Mouse (Mus musculus) heart, embryonic 12.5 days (tissue): ENCODE measurements around the gene Fancg. TPM values are rescaled to one million over a fixed set of nuclear protein-coding genes. Genes with fewer than 3 reads are reported as not detected.

Experiments used
- ATAC-seq: fragments of 200-750 bp; cut with Nextera tagmentation; 2 replicates; pipeline ENCODE4 v1.8.0; 2017; ENCODE audit warnings: moderate TSS enrichment, moderate library complexity; ENCODE audit not compliant: insufficient number of reproducible peaks, low FRiP score
- H3K27ac ChIP-seq: fragments of 300-500 bp; sonication (generic); 2 replicates; pipeline ENCODE4 v1.5.1; 2016; ENCODE audit warnings: mild to moderate bottlenecking, moderate library complexity; ENCODE audit not compliant: poor library complexity, severe bottlenecking
- H3K27me3 ChIP-seq: fragments of 300-500 bp; sonication (generic); replicated peaks from 2 replicates; pipeline ENCODE4 v1.6.1; 2016; ENCODE audit warnings: mild to moderate bottlenecking, moderate library complexity
- H3K36me3 ChIP-seq: fragments of 300-500 bp; sonication (generic); 2 replicates; pipeline ENCODE4 v1.6.1; 2016; ENCODE audit warnings: mild to moderate bottlenecking, moderate library complexity
- H3K4me1 ChIP-seq: fragments of 300-500 bp; sonication (generic); replicated peaks from 2 replicates; pipeline ENCODE4 v1.6.1; 2016; ENCODE audit warnings: mild to moderate bottlenecking
- H3K4me2 ChIP-seq: fragments of 300-500 bp; sonication (generic); 2 replicates; pipeline ENCODE4 v1.6.1; 2016; ENCODE audit warnings: mild to moderate bottlenecking, moderate library complexity
- H3K4me3 ChIP-seq: fragments of 300-500 bp; sonication (generic); 2 replicates; pipeline ENCODE4 v1.5.1; 2016; ENCODE audit warnings: mild to moderate bottlenecking
- H3K9ac ChIP-seq: fragments of 300-500 bp; sonication (generic); 2 replicates; pipeline ENCODE4 v1.6.1; 2016; ENCODE audit warnings: mild to moderate bottlenecking, moderate library complexity
- H3K9me3 ChIP-seq: fragments of 300-500 bp; sonication (generic); replicated peaks from 2 replicates; pipeline ENCODE4 v1.6.1; 2016; ENCODE audit warnings: mild to moderate bottlenecking, moderate library complexity
- WGBS: fragments of 180-500 bp; shearing (Covaris S2); methylation state at CpG from one replicate; pipeline ENCODE4 v1.1.7; 2016; 5-methylcytosine and 5-hydroxymethylcytosine counted together
- polyA plus RNA-seq: library from polyadenylated mRNA; unstranded; fragments of >200 nt; fragmentation: Nextera tagmentation; extraction: Ambion mirVana; gene quantifications from 2 replicates; pipeline ENCODE4 v1.2.1, GENCODE M21; 2016

Gene Fancg
- polyA plus RNA-seq, result 12.2 and 12.9 TPM in 2 replicates

DNA sequence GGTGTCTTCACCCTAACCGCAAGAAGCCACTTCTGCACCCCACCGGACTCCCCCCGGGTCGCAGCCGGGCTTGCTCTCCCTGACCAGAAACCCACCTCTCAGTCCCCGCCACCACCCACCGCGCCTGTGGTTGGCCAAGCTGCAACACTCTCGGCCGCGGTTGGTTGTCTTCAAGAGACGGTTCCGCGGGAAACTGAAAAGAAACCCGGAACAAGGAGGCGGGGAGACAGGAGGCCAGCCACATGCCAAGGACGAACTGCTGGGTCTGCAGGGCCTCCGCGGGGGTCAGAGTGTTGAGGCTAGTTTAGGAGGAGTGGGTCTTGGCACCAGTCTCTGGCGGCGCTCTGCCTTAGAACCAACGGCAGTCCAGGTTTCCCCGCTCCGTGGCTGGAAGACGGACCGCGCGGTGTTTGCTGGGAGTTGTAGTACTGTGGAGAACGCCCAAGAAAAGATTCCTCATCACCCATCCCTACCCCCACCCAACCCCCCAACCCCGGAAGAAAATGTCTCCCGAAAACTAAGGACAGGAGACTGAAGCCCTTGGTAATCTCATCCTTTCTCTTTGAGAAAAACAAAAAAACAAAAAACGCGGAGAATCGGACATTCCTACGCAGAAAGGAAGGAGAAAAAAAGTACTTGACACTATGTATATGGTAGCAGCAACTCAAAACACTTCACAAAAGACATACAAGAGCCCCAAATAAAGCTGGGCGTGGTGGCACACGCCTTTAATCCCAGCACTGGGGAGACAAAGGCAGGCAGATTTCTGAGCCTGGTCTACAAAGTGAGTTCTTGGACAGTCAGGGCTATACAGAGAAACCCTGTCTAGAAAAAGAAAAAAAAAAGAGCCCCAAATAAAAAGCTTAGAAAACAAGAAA, at the start of gene Fancg:
Fancg (minus strand) TSS at position 346 of the 878 bp plus-strand sequence.
- Histone ChIP-seq H3K27ac (peak within 1 kb of the TSS; percentile 76), H3K27me3 (no peaks in the 10 kb centered on the region), H3K4me1 (peaks cover 18% of the 10 kb centered on the region), H3K4me3 (peak within 1 kb of the TSS; percentile 90), H3K4me2 (peak within 1 kb of the TSS; percentile 82), H3K36me3 (peaks cover 8% of the 10 kb centered on the region; the same call in 1 of the 2 replicates), H3K9ac (peak within 1 kb of the TSS; percentile 76), H3K9me3 (no peaks in the 10 kb centered on the region)
- WGBS, result under 1% methylated on average over 37 of the region's 37 CpGs
- peak; percentile 89 for ATAC-seq

DNA sequence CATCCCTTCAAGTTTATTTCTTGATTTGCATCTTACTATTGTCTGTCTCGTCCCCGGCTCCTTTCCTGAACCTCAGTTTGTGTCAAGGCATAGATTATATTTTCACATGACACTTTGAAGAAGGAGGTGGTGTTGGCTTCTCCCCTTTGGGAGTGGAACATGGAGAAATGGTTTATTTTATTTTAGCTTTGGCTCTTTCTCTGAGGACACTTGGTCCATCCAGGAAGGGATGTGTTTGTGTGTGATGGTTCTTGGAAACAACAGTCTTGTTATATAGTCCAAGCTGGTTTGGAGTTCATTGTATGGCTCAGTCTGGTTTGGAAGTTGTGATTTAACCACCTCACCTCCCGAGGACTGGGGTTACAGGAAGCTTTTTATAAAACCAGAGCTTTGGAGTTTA, 49.4 kb upstream of the Fancg start:
- Histone ChIP-seq H3K4me1 (peaks cover 15% of the 10 kb centered on the region; the same call in 1 of the 2 replicates), H3K27ac (no peak overlapping the region)
- WGBS, result 37% methylated on average over 3 of the region's 3 CpGs

DNA sequence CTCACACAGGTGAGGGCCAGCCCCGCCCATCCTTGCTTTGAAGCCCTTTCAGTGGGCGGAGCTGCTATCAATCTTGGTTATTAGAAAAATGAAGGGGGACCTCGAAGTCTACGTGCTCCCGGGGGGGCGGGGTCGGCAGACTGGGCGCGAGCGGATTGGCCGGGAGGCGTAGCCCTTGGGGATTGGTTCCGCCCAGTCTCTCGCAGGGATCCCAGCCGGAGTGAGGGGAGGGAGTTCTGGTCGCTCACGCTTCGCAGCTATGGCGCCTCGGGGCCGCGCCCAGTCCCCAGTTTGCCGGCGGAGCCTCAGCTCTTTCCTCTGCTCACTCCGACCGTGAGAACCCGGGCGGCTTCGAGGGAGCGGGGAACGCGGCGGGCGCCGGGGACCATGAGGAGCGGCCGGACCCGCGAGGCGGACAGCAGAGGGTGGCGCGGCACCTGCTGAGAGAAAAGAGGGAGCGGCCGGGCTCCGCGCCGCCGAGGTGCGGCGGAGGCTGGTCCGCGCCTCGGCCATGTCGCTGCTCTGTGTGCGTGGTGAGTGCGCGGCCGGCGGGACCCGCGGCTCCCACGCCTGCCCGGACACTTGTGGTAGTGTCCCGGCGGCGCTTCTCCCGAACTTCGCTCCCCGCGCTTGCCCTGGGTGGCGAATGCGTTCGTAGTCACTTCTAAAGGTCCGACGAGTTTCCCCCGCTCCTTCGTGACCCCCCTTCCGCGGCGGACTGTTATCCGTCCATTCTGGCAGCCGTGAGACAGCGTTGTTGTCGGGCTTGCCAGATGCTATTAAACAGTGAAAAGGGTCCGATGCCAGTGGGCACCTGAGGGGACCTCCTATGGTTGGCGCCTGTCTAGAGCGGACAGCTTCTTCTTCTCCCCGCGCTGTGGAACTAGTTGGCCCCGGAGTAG, 48.7 kb upstream of the Fancg start, which contains the start of gene Unc13b:
Unc13b (plus strand) TSS at position 201 of the 902 bp plus-strand sequence.
- peak; percentile 97 for ATAC-seq
- under 1% methylated on average over 78 of the region's 90 CpGs for WGBS
- H3K27me3 ChIP-seq, result no peaks in the 10 kb centered on the region

More for the DNA sequence above, 49.4 kb upstream of the Fancg start:
- H3K9me3 ChIP-seq, result no peaks in the 10 kb centered on the region
- no peak for ATAC-seq
- no peaks in the 10 kb centered on the region for H3K36me3 ChIP-seq
- peak overlapping the region; percentile 81 for H3K9ac ChIP-seq
- H3K4me3 ChIP-seq, result peak overlapping the region; percentile 76
- peak overlapping the region; percentile 83 for H3K4me2 ChIP-seq
- no peaks in the 10 kb centered on the region for H3K27me3 ChIP-seq

DNA sequence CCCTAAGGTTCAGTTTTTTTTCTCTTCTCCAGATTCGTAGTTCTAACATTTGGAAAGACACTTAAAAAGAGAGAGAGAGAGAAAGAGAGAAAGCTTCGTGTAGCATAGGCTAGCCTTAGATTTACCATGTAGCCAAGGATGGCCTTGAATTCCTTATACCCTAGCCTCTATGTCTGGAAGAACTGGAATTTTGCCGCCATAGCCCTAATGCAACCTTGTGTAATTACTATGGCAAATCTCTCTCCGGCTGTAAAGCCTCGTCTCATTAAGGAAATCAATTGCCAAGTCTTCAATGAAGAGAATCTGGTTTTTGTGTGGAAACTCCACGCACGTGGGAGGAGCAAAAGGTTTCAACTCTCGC, 48.1 kb upstream of the Fancg start:
- Histone ChIP-seq H3K27ac (no peak overlapping the region), H3K4me2 (peak overlapping the region; percentile 83), H3K36me3 (no peaks in the 10 kb centered on the region), H3K9me3 (no peaks in the 10 kb centered on the region), H3K4me3 (peak overlapping the region; percentile 76), H3K4me1 (peaks cover 15% of the 10 kb centered on the region; the same call in 1 of the 2 replicates), H3K9ac (0 out of 2 replicates have a peak overlapping the region, but pooled peaks have one; percentile 81), H3K27me3 (no peaks in the 10 kb centered on the region)
- WGBS, result 25% methylated on average over 8 of the region's 8 CpGs
- ATAC-seq, result no peak

More for the DNA sequence above, 48.7 kb upstream of the Fancg start, which contains the start of gene Unc13b:
- no peaks in the 10 kb centered on the region for H3K9me3 ChIP-seq
- peak within 1 kb of the TSS; percentile 77 for H3K27ac ChIP-seq
- H3K4me1 ChIP-seq, result peaks cover 15% of the 10 kb centered on the region; the same call in 1 of the 2 replicates
- no peaks in the 10 kb centered on the region for H3K36me3 ChIP-seq
- H3K4me2 ChIP-seq, result peak within 1 kb of the TSS; percentile 83
- H3K4me3 ChIP-seq, result peak within 1 kb of the TSS; percentile 76
- peak within 1 kb of the TSS; percentile 81 for H3K9ac ChIP-seq

DNA sequence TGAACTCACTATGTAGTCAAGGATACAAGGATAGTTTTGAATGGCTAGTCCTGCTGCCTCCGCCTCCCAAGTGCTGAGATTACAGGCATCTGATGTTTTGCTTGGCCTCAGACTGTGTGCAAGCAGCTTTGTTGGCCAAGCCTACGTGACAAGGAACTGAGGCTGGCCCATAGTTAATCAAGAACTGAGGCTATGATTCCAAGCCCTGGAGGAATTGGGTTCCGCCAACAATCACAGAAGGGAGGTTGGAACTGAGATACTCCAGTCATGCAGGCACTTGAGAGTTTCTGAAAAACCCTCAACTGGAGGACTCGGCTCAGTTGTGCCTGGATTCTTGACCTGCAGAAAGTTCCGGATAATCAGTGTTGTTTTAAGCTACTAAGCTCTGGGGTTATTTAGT, 47.3 kb upstream of the Fancg start:
- Histone ChIP-seq H3K27me3 (no peaks in the 10 kb centered on the region), H3K4me1 (peaks cover 15% of the 10 kb centered on the region; the same call in 1 of the 2 replicates), H3K4me3 (no peak overlapping the region), H3K9me3 (no peaks in the 10 kb centered on the region), H3K4me2 (no peak overlapping the region), H3K36me3 (no peaks in the 10 kb centered on the region), H3K27ac (no peak overlapping the region), H3K9ac (no peak overlapping the region)
- 77% methylated on average over 5 of the region's 5 CpGs for WGBS
- ATAC-seq, result no peak

DNA sequence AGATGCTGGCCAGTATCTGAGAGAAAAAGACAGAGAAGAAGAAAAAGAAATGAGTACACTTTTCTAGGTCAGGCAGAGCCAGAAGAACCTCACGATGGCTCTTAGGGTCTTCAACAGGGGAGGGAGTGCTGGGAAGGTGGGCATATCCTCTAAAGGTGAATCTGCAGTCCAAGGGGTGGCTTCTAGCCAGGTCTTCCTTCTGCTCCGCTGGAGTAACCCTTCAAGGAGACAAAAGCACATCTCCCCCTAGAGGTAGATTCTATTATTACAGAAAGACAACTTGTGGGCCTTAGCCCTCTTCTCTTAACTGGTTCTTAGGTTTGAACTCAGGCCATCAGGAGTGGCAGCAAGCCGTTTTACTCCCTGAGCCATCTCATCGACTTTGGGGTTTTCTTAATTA, 42.3 kb upstream of the Fancg start:
- WGBS, result 12% methylated on average over 4 of the region's 4 CpGs
- Histone ChIP-seq H3K9ac (no peak overlapping the region), H3K4me2 (no peak overlapping the region), H3K27ac (no peak overlapping the region), H3K9me3 (no peaks in the 10 kb centered on the region), H3K4me1 (0 out of 2 replicates have a peak, but pooled peaks cover under 1% of the 10 kb centered on the region), H3K36me3 (no peaks in the 10 kb centered on the region), H3K4me3 (no peak overlapping the region), H3K27me3 (no peaks in the 10 kb centered on the region)
- 0 out of 2 replicates have a peak, but pooled peaks have one; percentile 45 for ATAC-seq

DNA sequence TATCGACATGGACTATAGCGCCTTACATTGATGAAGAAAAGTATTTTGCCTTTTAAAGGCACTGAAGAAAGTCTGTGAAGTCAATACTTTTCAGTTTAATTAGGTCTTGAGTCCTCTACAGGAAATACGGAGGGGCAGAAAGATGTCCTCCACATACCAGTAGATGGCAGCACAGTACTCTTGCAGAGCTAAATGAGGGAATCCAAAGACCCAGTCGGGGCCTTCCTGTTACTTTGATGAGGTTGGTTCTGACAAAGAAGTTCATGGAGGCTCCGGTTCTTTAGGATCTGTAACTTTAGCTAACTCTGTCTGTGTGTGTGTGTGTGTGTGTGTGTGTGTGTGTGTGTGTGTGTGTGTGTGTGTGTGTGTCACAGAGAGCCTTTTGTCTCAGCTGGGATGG, 36.9 kb upstream of the Fancg start:
- 8% methylated on average over 5 of the region's 5 CpGs for WGBS

DNA sequence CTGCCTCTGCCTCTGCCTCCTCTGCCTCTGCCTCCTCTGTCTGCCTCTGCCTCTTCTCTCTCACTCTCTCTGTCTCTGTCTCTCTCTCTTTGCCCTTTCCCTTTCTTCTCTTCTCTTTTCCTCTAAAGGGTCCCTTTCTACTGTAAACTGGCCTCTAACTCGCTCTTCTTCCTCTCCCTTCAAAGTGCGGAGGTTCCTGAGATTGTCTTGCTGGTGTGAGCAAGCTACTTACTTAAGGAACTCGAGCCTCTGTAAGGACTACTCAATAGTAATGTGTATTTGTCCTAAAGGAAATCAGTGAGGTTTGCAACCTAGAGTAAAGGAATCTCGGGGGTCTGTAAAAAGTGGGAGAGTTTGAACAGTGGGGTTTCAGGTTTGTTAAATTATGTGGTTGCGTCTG, 36.3 kb upstream of the Fancg start:
- Histone ChIP-seq H3K4me2 (peak overlapping the region; percentile 73), H3K4me3 (peak overlapping the region; percentile 69; the same call in 1 of the 2 replicates), H3K27me3 (no peaks in the 10 kb centered on the region), H3K9ac (no peak overlapping the region), H3K4me1 (peaks cover 33% of the 10 kb centered on the region), H3K9me3 (no peaks in the 10 kb centered on the region), H3K36me3 (no peaks in the 10 kb centered on the region), H3K27ac (no peak overlapping the region)
- no peak for ATAC-seq
- 64% methylated on average over 5 of the region's 5 CpGs for WGBS

More for the DNA sequence above, 36.9 kb upstream of the Fancg start:
- Histone ChIP-seq H3K4me3 (no peak overlapping the region), H3K9me3 (no peaks in the 10 kb centered on the region), H3K9ac (no peak overlapping the region), H3K4me1 (peaks cover 33% of the 10 kb centered on the region), H3K36me3 (no peaks in the 10 kb centered on the region), H3K4me2 (0 out of 2 replicates have a peak overlapping the region, but pooled peaks have one; percentile 8), H3K27ac (no peak overlapping the region), H3K27me3 (no peaks in the 10 kb centered on the region)
- ATAC-seq, result no peak

DNA sequence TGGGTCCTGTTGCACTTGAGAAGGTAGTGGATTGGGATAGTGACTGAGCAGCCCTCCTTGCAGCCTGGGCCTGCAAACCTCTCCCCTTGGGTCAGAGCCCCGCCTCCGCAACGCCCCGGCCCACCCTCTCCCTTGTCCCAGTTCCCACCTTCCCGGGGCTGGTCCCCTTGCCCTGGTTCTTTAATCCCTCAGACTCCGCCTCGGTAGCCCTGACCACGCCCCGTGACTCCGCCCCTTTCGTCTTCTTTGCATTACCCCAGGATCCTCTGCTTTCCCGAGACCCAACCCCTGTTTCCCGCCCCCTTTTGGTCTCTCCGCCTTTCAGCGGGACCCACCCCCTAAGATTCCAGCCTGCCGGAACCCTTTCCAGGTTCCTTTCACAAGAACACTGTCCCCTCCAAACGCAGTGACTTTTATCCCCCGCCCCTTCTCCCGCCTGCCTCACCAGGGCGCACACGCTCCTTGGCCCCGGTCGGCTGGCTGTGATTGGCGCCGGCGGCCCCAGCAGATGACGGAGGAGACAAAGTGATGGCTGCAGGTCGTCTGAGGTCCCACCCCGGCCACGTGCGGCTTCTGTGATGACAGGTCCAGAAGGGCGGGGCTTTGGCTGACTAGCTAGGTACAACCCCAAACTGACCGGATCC, 35.5 kb upstream of the Fancg start, which contains the start of gene Fam214b:
Fam214b (minus strand) TSS at position 562 of the 644 bp plus-strand sequence.
- WGBS, result 1% methylated on average over 33 of the region's 33 CpGs
- ATAC-seq, result peak; percentile 95
- Histone ChIP-seq H3K4me2 (peak within 1 kb of the TSS; percentile 73), H3K27me3 (no peaks in the 10 kb centered on the region), H3K36me3 (no peaks in the 10 kb centered on the region), H3K4me3 (peak within 1 kb of the TSS; percentile 69), H3K9ac (peak within 1 kb of the TSS; percentile 67), H3K9me3 (no peaks in the 10 kb centered on the region), H3K4me1 (peaks cover 36% of the 10 kb centered on the region), H3K27ac (peak within 1 kb of the TSS; percentile 73; the same call in 1 of the 2 replicates)

DNA sequence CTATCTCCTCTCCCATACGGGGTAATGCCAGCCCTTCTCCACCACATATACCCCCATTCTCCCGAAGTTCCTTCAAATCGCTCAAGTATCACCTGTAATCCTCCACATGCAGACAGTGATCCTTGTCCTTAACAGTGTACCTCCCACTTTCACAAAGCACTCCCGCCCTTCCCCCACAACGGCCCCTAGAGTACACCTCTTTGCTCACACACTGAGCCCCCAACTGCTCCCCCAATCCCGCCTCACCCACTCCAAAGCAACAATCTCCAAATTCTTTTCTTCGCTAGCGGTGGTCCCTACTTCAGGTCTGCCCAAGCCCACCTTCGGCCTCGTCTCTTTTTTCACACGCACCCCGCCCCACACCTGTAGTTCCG, 35.0 kb upstream of the Fancg start:
- 8% methylated on average over 13 of the region's 13 CpGs for WGBS
- H3K27me3 ChIP-seq, result no peaks in the 10 kb centered on the region
- H3K36me3 ChIP-seq, result no peaks in the 10 kb centered on the region
- peak overlapping the region; percentile 67 for H3K9ac ChIP-seq
- H3K4me1 ChIP-seq, result peaks cover 40% of the 10 kb centered on the region
- no peak for ATAC-seq
- H3K4me2 ChIP-seq, result peak overlapping the region; percentile 73
- H3K27ac ChIP-seq, result peak overlapping the region; percentile 73; the same call in 1 of the 2 replicates
- H3K4me3 ChIP-seq, result peak overlapping the region; percentile 69
- no peaks in the 10 kb centered on the region for H3K9me3 ChIP-seq
